Mouse (Mus musculus) embryonic facial prominence, embryonic 10.5 days (tissue): ENCODE results near the gene Osr1. TPM values are rescaled to one million over a fixed set of nuclear protein-coding genes. Genes with fewer than 3 reads are reported as not detected.
A peak's percentile ranks its signal among the peaks of the same experiment; 100 is the strongest.

Experiments used
- DNase-seq: peaks from one replicate; pipeline ENCODE4 v3.0.0-alpha.2; 2017; ENCODE audit warnings: low spot score
- H3K27ac ChIP-seq: fragments of 300-500 bp; sonication (generic); replicated peaks from 2 replicates; pipeline ENCODE4 v1.5.1; 2016; ENCODE audit warnings: mild to moderate bottlenecking
- H3K27me3 ChIP-seq: fragments of 300-500 bp; sonication (generic); replicated peaks from 2 replicates; pipeline ENCODE4 v1.6.1; 2016; ENCODE audit warnings: low read depth, mild to moderate bottlenecking; ENCODE audit not compliant: poor library complexity, severe bottlenecking
- H3K36me3 ChIP-seq: fragments of 300-500 bp; sonication (generic); replicated peaks from 2 replicates; pipeline ENCODE4 v1.6.1; 2016; ENCODE audit warnings: mild to moderate bottlenecking, moderate library complexity
- H3K4me1 ChIP-seq: fragments of 300-500 bp; sonication (generic); 2 replicates; pipeline ENCODE4 v1.6.1; 2016
- H3K4me3 ChIP-seq: fragments of 300-500 bp; sonication (generic); 2 replicates; pipeline ENCODE4 v1.5.1; 2016; ENCODE audit warnings: mild to moderate bottlenecking, moderate library complexity
- H3K9me3 ChIP-seq: fragments of 300-500 bp; sonication (generic); 2 replicates; pipeline ENCODE4 v1.6.1; 2016; ENCODE audit warnings: mild to moderate bottlenecking
- WGBS: fragments of 180-500 bp; shearing (Covaris S2); methylation state at CpG from one replicate; pipeline ENCODE4 v1.1.7; 2016; 5-methylcytosine and 5-hydroxymethylcytosine counted together
- polyA plus RNA-seq: library from polyadenylated mRNA; unstranded; fragments of >200 nt; fragmentation: Nextera tagmentation; extraction: Ambion mirVana; gene quantifications from 2 replicates; pipeline ENCODE4 v1.2.1, GENCODE M21; 2016

Osr1 gene
- 13.8 and 23.6 TPM in 2 replicates for polyA plus RNA-seq

- Histone ChIP-seq H3K27ac (no peak within 1 kb of the TSS), H3K4me3 (peak within 1 kb of the TSS; percentile 51), H3K4me1 (peaks cover 33% of the 10 kb centered on the region), H3K9me3 (no peaks in the 10 kb centered on the region), H3K36me3 (no peaks in the 10 kb centered on the region), H3K27me3 (peaks cover 64% of the 10 kb centered on the region)
- peak; percentile 83 for DNase-seq
- WGBS: under 1% methylated on average over 15 of the region's 15 CpGs
Measured at GRCm38 (mm10) chr12:9569971-9570370, at the start of gene Osr1. TSS of gene Osr1 (plus strand) at chr12:9570116.

GRCm38 (mm10) chr12:9550328-9550727 lies 19.6 kb upstream of the Osr1 start:
- 89% methylated on average over 2 of the region's 2 CpGs for WGBS
- Histone ChIP-seq H3K9me3 (no peaks in the 10 kb centered on the region), H3K4me1 (no peaks in the 10 kb centered on the region), H3K27me3 (no peaks in the 10 kb centered on the region), H3K27ac (no peak overlapping the region), H3K36me3 (no peaks in the 10 kb centered on the region), H3K4me3 (no peak overlapping the region)
- no peak for DNase-seq

DNA sequence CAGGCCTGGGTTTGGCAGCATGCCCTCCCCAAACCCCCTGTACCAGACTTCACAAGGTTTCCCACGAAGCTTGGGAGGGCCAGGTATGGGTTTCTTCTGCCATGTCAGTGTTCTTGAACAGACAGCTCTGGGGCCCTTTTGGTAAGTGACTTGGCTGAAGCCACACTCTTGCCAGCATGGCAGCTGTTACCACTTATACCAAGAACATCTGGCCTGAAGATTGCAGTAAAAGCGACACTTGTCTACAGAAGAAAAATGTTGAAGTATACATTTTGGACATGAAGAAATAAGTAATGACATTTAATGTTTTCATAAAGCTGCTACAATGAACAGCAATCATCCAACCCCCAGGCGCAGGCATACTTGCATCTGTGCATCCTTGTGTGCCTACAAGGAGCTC lies 5.0 kb upstream of the Osr1 start:
- H3K27me3 ChIP-seq: peaks cover 14% of the 10 kb centered on the region
- 0 out of 2 replicates have a peak, but pooled peaks cover under 1% of the 10 kb centered on the region for H3K4me1 ChIP-seq
- 78% methylated on average over 3 of the region's 3 CpGs for WGBS
- no peak overlapping the region for H3K27ac ChIP-seq
- H3K4me3 ChIP-seq: no peak overlapping the region
- no peaks in the 10 kb centered on the region for H3K9me3 ChIP-seq
- no peaks in the 10 kb centered on the region for H3K36me3 ChIP-seq
- no peak for DNase-seq

DNA sequence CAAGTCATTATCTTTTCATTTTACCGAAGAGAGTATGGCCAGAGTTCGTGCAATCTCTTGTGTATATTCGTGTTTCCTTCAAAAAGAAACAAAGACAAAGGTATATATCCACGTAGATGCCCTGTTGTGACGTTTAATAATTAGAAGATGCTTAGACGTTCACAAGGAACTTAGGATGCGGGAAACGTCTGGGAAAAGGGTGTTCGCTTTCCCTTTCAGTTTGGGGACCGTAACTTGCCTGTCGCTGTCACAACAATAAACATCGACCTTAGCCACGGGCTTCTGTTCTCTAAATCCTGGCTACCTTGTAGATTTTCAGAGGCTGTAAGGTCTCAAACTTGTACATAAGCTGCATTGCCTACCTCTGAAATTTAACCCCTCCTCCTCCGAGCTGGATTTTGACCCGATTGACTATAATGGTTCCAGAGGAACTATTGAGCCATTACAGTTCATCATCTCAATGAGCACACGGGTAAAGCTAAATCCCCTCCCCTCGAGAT lies 630 bp downstream of the Osr1 start:
- DNase-seq: peak; percentile 22
- H3K27me3 ChIP-seq: peaks cover 69% of the 10 kb centered on the region
- H3K4me3 ChIP-seq: peak overlapping the region; percentile 51
- H3K27ac ChIP-seq: no peak overlapping the region
- H3K9me3 ChIP-seq: no peaks in the 10 kb centered on the region
- H3K4me1 ChIP-seq: peaks cover 33% of the 10 kb centered on the region
- no peaks in the 10 kb centered on the region for H3K36me3 ChIP-seq
- WGBS: under 1% methylated on average over 17 of the region's 17 CpGs

GRCm38 (mm10) chr12:9571276-9571940 lies 1.5 kb downstream of the Osr1 start:
- Histone ChIP-seq H3K4me1 (peaks cover 33% of the 10 kb centered on the region), H3K27me3 (peaks cover 78% of the 10 kb centered on the region), H3K9me3 (no peaks in the 10 kb centered on the region), H3K36me3 (no peaks in the 10 kb centered on the region), H3K4me3 (peak overlapping the region; percentile 51), H3K27ac (no peak overlapping the region)
- peak; percentile 40 for DNase-seq
- 2% methylated on average over 13 of the region's 13 CpGs for WGBS

DNA sequence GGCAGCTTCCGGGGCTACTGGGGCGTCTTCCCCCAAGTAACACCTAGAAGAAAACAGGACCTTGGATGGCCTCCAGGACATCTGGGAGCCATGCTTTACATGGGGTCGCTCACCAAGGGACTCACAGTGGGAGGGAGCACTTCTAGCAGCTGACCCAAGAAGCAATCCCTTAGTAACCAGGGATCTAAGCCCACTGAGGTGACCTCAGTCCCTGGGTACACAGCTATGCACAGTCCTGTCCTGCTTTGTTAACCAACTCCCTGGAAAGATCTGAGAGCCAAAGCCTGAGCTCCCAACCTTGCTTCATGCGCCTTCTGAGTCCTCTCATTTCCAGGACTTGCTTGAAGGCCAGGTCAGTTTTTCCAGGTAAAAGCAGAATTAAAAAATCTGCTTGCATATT lies 2.1 kb downstream of the Osr1 start:
- WGBS: 9% methylated on average over 4 of the region's 4 CpGs
- DNase-seq: no peak
- Histone ChIP-seq H3K36me3 (no peaks in the 10 kb centered on the region), H3K4me3 (no peak overlapping the region), H3K4me1 (peaks cover 33% of the 10 kb centered on the region), H3K9me3 (no peaks in the 10 kb centered on the region), H3K27me3 (peaks cover 84% of the 10 kb centered on the region), H3K27ac (no peak overlapping the region)

- Histone ChIP-seq H3K4me3 (peak overlapping the region; percentile 66), H3K9me3 (no peaks in the 10 kb centered on the region), H3K36me3 (no peaks in the 10 kb centered on the region), H3K27me3 (peaks cover 97% of the 10 kb centered on the region), H3K27ac (peak overlapping the region; percentile 82; the same call in 1 of the 2 replicates), H3K4me1 (peaks cover 33% of the 10 kb centered on the region)
- peak; percentile 40 for DNase-seq
- 3% methylated on average over 12 of the region's 12 CpGs for WGBS
Measured at GRCm38 (mm10) chr12:9573682-9574081, 3.8 kb downstream of the Osr1 start.

DNA sequence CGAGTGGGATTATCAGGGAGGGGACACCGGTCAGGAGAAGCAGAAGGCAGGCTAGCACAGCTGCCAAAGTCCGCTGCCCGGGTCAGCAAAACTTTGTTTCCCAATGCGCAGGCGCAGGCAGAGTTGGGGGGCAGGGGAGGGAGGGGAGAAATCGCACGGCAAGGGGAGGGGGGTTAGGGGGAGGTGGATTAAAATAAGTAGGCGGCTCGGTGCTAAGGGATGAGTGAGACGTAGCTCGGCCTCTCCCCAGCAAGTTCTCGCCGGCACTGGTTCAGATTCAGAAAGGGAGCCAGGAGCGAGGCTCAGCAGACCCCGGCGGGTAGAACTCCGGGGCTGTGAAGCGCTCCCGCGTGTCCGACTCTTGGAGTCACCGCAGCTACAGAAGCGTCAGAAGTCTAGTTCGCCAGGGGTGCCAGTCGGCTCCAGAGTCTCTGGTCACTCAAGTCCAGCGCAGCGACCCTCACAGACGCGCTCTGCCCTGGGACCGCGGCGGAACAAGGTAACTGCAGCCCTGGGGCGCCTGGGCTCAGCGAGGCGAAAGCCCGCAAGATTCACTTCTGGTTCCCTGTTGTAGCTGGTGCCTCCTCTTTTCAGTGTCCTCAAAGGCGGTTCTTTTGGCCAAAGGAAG lies 4.4 kb downstream of the Osr1 start:
- Histone ChIP-seq H3K4me3 (peak overlapping the region; percentile 66), H3K4me1 (peaks cover 36% of the 10 kb centered on the region), H3K36me3 (no peaks in the 10 kb centered on the region), H3K27ac (peak overlapping the region; percentile 82), H3K27me3 (peaks cover 97% of the 10 kb centered on the region), H3K9me3 (no peaks in the 10 kb centered on the region)
- DNase-seq: peak; percentile 76
- under 1% methylated on average over 38 of the region's 38 CpGs for WGBS

GRCm38 (mm10) chr12:9575158-9576042 lies 5.5 kb downstream of the Osr1 start:
- DNase-seq: peak; percentile 48
- H3K27ac ChIP-seq: peak overlapping the region; percentile 82
- no peaks in the 10 kb centered on the region for H3K36me3 ChIP-seq
- under 1% methylated on average over 21 of the region's 21 CpGs for WGBS
- peaks cover 100% of the 10 kb centered on the region for H3K27me3 ChIP-seq
- H3K4me1 ChIP-seq: peaks cover 42% of the 10 kb centered on the region
- H3K9me3 ChIP-seq: no peaks in the 10 kb centered on the region
- H3K4me3 ChIP-seq: peak overlapping the region; percentile 66

DNA sequence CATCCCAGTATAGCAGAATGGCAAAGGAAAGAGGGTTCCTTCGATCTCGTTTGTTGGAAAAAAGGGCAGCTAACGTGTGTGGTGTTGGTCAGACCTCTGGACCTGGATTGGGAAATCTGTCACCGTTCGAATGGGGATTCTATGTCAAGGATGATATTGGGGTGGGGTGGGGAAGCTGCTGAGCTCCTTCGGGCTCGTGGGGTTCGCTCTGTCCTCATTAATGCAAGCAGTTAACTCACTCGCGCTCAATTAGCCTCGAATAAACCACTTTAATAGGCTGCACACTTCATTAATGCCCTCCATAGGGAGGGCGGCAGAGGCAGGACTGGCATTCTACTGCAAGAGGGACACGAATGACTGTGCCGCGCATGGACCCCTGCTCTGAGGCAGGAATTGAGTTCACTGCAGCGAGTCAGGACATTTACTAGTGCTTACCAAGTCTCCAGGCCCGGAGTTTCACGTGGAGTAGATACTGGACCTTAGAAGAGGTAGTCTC lies 6.2 kb downstream of the Osr1 start:
- peak overlapping the region; percentile 82 for H3K27ac ChIP-seq
- peak overlapping the region; percentile 66 for H3K4me3 ChIP-seq
- H3K4me1 ChIP-seq: peaks cover 43% of the 10 kb centered on the region
- 1% methylated on average over 18 of the region's 18 CpGs for WGBS
- H3K36me3 ChIP-seq: no peaks in the 10 kb centered on the region
- H3K27me3 ChIP-seq: peaks cover 100% of the 10 kb centered on the region
- H3K9me3 ChIP-seq: no peaks in the 10 kb centered on the region
- DNase-seq: no peak

DNA sequence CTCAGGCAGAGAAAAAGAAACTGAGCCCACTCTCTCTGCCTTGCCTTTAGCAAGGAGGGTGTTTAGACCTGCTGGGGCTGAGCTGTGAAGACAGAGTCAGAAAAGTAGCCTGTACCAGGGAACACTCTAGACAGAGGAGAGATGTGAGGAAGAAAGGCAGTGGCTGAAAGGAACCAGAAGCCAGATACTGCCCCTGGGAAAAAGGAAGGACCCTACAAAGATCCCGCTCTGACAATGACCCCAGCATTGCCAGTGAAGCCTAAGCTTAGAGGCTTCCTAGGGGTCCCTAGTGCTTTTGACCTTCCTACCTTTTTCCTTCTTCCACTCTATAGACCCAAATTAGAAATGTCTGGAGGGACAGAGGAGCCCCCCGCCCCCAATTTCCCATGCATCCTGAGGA lies 7.7 kb downstream of the Osr1 start:
- Histone ChIP-seq H3K27ac (no peak overlapping the region), H3K36me3 (no peaks in the 10 kb centered on the region), H3K4me3 (peak overlapping the region; percentile 66), H3K9me3 (no peaks in the 10 kb centered on the region), H3K27me3 (peaks cover 100% of the 10 kb centered on the region), H3K4me1 (peaks cover 52% of the 10 kb centered on the region)
- no peak for DNase-seq
- 11% methylated on average over 2 of the region's 2 CpGs for WGBS

GRCm38 (mm10) chr12:9578591-9578990 lies 8.7 kb downstream of the Osr1 start:
- DNase-seq: no peak
- H3K27ac ChIP-seq: no peak overlapping the region
- peak overlapping the region; percentile 46; the same call in 1 of the 2 replicates for H3K4me3 ChIP-seq
- no peaks in the 10 kb centered on the region for H3K9me3 ChIP-seq
- peaks cover 100% of the 10 kb centered on the region for H3K27me3 ChIP-seq
- H3K36me3 ChIP-seq: no peaks in the 10 kb centered on the region
- peaks cover 51% of the 10 kb centered on the region for H3K4me1 ChIP-seq
- WGBS: 10% methylated on average over 4 of the region's 4 CpGs
